Mouse (Mus musculus) hindbrain, embryonic 13.5 days (tissue): ENCODE measurements around the gene Oas1f. TPM values are rescaled to one million over a fixed set of nuclear protein-coding genes. Genes with fewer than 3 reads are reported as not detected.
"Not testable (repeated sequence)": the region's sequence is repeated elsewhere in the genome, so short reads cannot be mapped to it uniquely, and the experiment has no call there.

Source experiments
- ATAC-seq: fragments of 200-750 bp; cut with Nextera tagmentation; 2 replicates; pipeline ENCODE4 v1.8.0; 2017; ENCODE audit warnings: moderate TSS enrichment; ENCODE audit not compliant: low FRiP score
- H3K27ac ChIP-seq: fragments of 300-500 bp; sonication (generic); 2 replicates; pipeline ENCODE4 v1.5.1; 2015; ENCODE audit warnings: inconsistent platforms, mild to moderate bottlenecking, moderate library complexity
- H3K27me3 ChIP-seq: fragments of 300-500 bp; sonication (generic); 2 replicates; pipeline ENCODE4 v1.6.1; 2015; ENCODE audit warnings: mild to moderate bottlenecking, inconsistent platforms
- H3K36me3 ChIP-seq: fragments of 300-500 bp; sonication (generic); 2 replicates; pipeline ENCODE4 v1.6.1; 2015; ENCODE audit warnings: mild to moderate bottlenecking, inconsistent platforms
- H3K4me1 ChIP-seq: fragments of 300-500 bp; sonication (generic); replicated peaks from 2 replicates; pipeline ENCODE4 v1.6.1; 2015; ENCODE audit warnings: inconsistent platforms
- H3K4me2 ChIP-seq: fragments of 300-500 bp; sonication (generic); 2 replicates; pipeline ENCODE4 v1.6.1; 2015; ENCODE audit warnings: inconsistent platforms, mild to moderate bottlenecking, moderate library complexity
- H3K4me3 ChIP-seq: fragments of 300-500 bp; sonication (generic); 2 replicates; pipeline ENCODE4 v1.5.1; 2015; ENCODE audit warnings: mild to moderate bottlenecking, inconsistent platforms
- H3K9ac ChIP-seq: fragments of 300-500 bp; sonication (generic); 2 replicates; pipeline ENCODE4 v1.6.1; 2015; ENCODE audit warnings: mild to moderate bottlenecking, inconsistent platforms
- H3K9me3 ChIP-seq: fragments of 300-500 bp; sonication (generic); 2 replicates; pipeline ENCODE4 v1.6.1; 2016; ENCODE audit warnings: inconsistent platforms
- WGBS: fragments of 180-500 bp; shearing (Covaris S2); methylation state at CpG from one replicate; pipeline ENCODE4 v1.1.7; 2015; 5-methylcytosine and 5-hydroxymethylcytosine counted together
- polyA plus RNA-seq: library from polyadenylated mRNA; unstranded; fragments of >200 nt; fragmentation: Nextera tagmentation; extraction: Ambion mirVana; gene quantifications from 2 replicates; pipeline ENCODE4 v1.2.1, GENCODE M21; 2015

Oas1f gene
- not detected in 2 replicates for polyA plus RNA-seq

- H3K36me3 ChIP-seq, result no peaks in the 10 kb centered on the region
- ATAC-seq, result no peak
- H3K4me3 ChIP-seq, result no peak within 1 kb of the TSS
- no peak within 1 kb of the TSS for H3K9ac ChIP-seq
- no peak within 1 kb of the TSS for H3K4me2 ChIP-seq
- no peak within 1 kb of the TSS for H3K27ac ChIP-seq
- H3K27me3 ChIP-seq, result 0 out of 2 replicates have a peak, but pooled peaks cover 3% of the 10 kb centered on the region
- WGBS, result 84% methylated on average over 4 of the region's 4 CpGs
- H3K9me3 ChIP-seq, result no peaks in the 10 kb centered on the region
- H3K4me1 ChIP-seq, result no peaks in the 10 kb centered on the region
Observed at GRCm38 (mm10) chr5:120847067-120847466, at the start of gene Oas1f. Oas1f (plus strand) TSS chr5:120847367.

GRCm38 (mm10) chr5:120798147-120798546 is 49.0 kb upstream of the Oas1f start:
- H3K4me1 ChIP-seq, H3K4me2 ChIP-seq, H3K4me3 ChIP-seq, H3K27ac ChIP-seq, H3K27me3 ChIP-seq, ATAC-seq, H3K9me3 ChIP-seq, H3K36me3 ChIP-seq, H3K9ac ChIP-seq: not testable (repeated sequence)
- 83% methylated on average over 5 of the region's 5 CpGs for WGBS

- H3K27me3 ChIP-seq, H3K27ac ChIP-seq, ATAC-seq, H3K4me1 ChIP-seq, H3K36me3 ChIP-seq, H3K9me3 ChIP-seq, H3K9ac ChIP-seq, H3K4me2 ChIP-seq, H3K4me3 ChIP-seq: not testable (repeated sequence)
- WGBS, result 79% methylated on average over 2 of the region's 2 CpGs
Observed at GRCm38 (mm10) chr5:120798943-120799342, 48.2 kb upstream of the Oas1f start.

DNA sequence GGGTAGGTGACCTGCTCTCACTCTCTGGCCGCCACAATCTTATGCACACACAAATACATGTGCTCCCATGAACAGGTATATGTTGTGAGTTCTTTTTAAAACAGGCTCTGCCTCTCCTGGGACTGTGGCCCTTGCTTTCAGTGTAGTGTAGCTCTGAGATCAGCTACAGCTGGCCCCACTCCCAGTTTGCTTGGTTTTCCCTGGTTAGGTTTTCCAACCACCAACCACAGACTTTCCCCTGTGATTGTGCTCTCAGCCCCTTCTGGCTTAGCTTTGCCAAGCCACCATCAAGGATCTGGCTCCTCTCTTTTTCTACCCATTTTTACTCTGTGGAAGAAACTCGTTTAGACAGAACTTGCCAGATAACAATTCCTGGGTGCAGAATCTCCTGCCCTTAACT is 43.6 kb upstream of the Oas1f start:
- H3K4me1 ChIP-seq, result no peaks in the 10 kb centered on the region
- H3K27me3 ChIP-seq, result no peaks in the 10 kb centered on the region
- 75% methylated on average over 2 of the region's 2 CpGs for WGBS
- no peak overlapping the region for H3K9ac ChIP-seq
- no peak overlapping the region for H3K4me2 ChIP-seq
- ATAC-seq, result no peak
- H3K4me3 ChIP-seq, result no peak overlapping the region
- peaks cover 9% of the 10 kb centered on the region; the same call in 1 of the 2 replicates for H3K9me3 ChIP-seq
- H3K27ac ChIP-seq, result no peak overlapping the region
- no peaks in the 10 kb centered on the region for H3K36me3 ChIP-seq

GRCm38 (mm10) chr5:120806458-120806857 is 40.7 kb upstream of the Oas1f start:
- H3K36me3 ChIP-seq, result no peaks in the 10 kb centered on the region
- no peak for ATAC-seq
- H3K4me3 ChIP-seq, result no peak overlapping the region
- H3K9ac ChIP-seq, result no peak overlapping the region
- H3K4me2 ChIP-seq, result no peak overlapping the region
- peaks cover 9% of the 10 kb centered on the region; the same call in 1 of the 2 replicates for H3K9me3 ChIP-seq
- H3K4me1 ChIP-seq, result peaks cover under 1% of the 10 kb centered on the region; the same call in 1 of the 2 replicates
- H3K27ac ChIP-seq, result no peak overlapping the region
- no peaks in the 10 kb centered on the region for H3K27me3 ChIP-seq
- 100% methylated on average over 1 of the region's 1 CpGs for WGBS

DNA sequence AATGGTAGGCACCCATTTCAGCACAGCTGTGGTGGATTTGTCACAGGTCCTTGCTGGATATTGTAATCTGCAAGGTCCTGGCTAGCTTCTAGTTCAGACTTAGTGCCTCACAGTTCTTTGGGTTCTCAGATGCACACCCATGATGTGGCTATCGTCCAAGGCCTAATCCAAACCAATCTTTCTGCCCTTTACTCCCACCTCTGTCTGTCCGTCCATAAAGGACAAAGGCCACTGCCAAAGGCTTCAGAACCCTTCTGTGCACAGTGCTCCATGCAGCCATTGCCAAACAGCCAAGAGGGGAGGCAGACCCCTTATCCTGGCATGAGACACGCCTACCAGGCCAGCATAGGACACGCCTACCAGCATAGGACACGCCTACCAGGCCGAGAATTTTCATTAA is 38.0 kb upstream of the Oas1f start:
- no peak overlapping the region for H3K9ac ChIP-seq
- H3K27me3 ChIP-seq, result no peaks in the 10 kb centered on the region
- H3K4me2 ChIP-seq, result no peak overlapping the region
- H3K4me1 ChIP-seq, result peaks cover 13% of the 10 kb centered on the region
- no peak overlapping the region for H3K4me3 ChIP-seq
- peaks cover 6% of the 10 kb centered on the region; the same call in 1 of the 2 replicates for H3K9me3 ChIP-seq
- H3K27ac ChIP-seq, result no peak overlapping the region
- H3K36me3 ChIP-seq, result no peaks in the 10 kb centered on the region
- ATAC-seq, result no peak
- WGBS, result 46% methylated on average over 6 of the region's 6 CpGs

DNA sequence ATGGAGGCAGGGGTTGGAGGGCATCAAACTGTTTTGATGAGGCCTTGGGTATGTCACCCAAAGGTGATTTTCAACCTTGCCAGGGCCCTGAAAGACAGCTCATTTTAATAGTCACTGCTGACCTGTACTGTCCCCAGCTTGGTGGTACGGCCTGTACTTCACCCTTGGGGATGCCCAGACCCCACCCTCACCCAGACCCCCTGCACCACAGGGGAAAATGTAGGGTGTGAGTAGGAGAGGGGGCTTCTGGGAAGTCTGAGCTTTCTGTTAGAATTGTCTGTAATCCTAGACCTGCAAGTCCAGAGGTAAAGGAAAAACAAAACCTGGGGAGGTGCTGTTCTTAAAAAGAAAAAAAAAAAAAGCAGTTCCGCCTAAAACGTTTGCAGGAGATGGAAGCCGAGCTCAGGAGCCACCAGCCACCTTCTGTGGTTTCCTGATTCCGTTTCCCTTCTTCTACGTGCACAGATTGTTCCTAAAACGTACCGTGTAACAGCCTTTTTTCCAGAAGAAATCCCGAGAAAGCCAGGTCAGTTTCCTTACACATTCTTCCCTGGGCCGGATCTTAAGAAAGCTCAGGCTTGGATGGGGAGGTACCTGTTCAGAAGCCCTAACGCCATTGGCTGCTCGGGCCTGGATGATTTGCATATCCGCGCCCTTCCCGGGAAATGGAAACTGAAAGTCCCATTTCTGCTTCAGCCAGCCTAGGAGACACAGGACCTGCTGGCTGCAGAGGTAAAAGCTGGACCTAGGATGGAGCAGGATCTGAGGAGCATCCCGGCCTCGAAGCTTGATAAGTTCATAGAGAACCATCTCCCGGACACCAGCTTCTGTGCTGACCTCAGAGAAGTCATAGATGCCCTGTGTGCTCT is 35.0 kb upstream of the Oas1f start, which contains the start of gene Oas1c:
TSS of gene Oas1c (minus strand) at position 564 of the 869 bp plus-strand sequence.
- peaks cover 13% of the 10 kb centered on the region for H3K4me1 ChIP-seq
- H3K4me2 ChIP-seq, result peak within 1 kb of the TSS; percentile 56
- H3K9ac ChIP-seq, result peak within 1 kb of the TSS; percentile 65
- 7% methylated on average over 18 of the region's 18 CpGs for WGBS
- H3K36me3 ChIP-seq, result no peaks in the 10 kb centered on the region
- peak within 1 kb of the TSS; percentile 80 for H3K27ac ChIP-seq
- H3K27me3 ChIP-seq, result no peaks in the 10 kb centered on the region
- H3K4me3 ChIP-seq, result peak within 1 kb of the TSS; percentile 26
- peak; percentile 81 for ATAC-seq
- no peaks in the 10 kb centered on the region for H3K9me3 ChIP-seq

GRCm38 (mm10) chr5:120813023-120813422 is 34.1 kb upstream of the Oas1f start:
- H3K4me1 ChIP-seq, result peaks cover 13% of the 10 kb centered on the region
- no peaks in the 10 kb centered on the region for H3K9me3 ChIP-seq
- ATAC-seq, result no peak
- no peaks in the 10 kb centered on the region for H3K36me3 ChIP-seq
- 0 out of 2 replicates have a peak overlapping the region, but pooled peaks have one; percentile 65 for H3K9ac ChIP-seq
- H3K27me3 ChIP-seq, result no peaks in the 10 kb centered on the region
- WGBS, result 86% methylated on average over 6 of the region's 6 CpGs
- H3K4me2 ChIP-seq, result peak overlapping the region; percentile 56
- no peak overlapping the region for H3K27ac ChIP-seq
- no peak overlapping the region for H3K4me3 ChIP-seq

DNA sequence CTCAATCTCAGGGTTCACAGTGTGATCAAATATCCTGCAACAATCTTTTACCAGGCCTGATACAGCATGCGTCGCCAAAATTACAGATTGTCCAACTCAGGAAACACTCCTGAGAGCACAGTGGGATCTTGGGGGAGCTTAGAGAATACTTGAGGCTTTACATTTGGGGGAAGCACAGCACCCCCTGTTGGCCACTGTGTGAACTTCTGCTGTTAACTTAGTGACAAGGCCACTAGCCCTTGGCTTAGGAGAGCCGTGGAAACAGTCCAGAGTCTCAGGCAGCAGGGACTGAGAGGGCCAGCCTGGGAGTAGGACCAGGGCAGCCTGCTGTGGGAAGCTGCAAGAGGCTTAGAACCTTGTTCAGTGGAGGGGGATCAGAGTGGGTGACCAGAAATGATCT is 31.2 kb upstream of the Oas1f start:
- H3K4me3 ChIP-seq, result no peak overlapping the region
- no peaks in the 10 kb centered on the region for H3K36me3 ChIP-seq
- H3K4me2 ChIP-seq, result no peak overlapping the region
- H3K27me3 ChIP-seq, result no peaks in the 10 kb centered on the region
- 75% methylated on average over 3 of the region's 3 CpGs for WGBS
- peaks cover 13% of the 10 kb centered on the region for H3K4me1 ChIP-seq
- no peak overlapping the region for H3K9ac ChIP-seq
- ATAC-seq, result no peak
- peaks cover 11% of the 10 kb centered on the region for H3K9me3 ChIP-seq
- H3K27ac ChIP-seq, result no peak overlapping the region

DNA sequence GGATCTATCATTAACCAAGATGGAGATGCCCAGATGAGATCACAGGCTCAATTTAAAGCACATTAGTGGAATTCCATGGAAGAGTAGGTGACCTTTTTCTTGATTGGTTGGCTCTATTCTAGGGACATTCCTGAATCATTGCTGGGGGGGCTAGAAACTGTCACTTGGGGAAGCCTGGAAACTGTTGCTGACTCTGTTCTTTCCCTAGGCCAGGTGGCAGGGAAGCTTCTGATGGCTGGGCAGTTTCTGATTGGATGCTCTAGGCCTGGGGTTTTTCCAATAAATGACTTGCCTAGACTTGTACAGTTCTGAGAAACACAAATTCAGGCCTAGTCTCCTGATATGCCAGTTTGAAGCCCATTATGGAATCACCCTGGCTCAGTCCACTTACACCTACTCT is 28.2 kb upstream of the Oas1f start:
- no peaks in the 10 kb centered on the region for H3K27me3 ChIP-seq
- H3K4me2 ChIP-seq, result no peak overlapping the region
- peaks cover 11% of the 10 kb centered on the region for H3K9me3 ChIP-seq
- no peak overlapping the region for H3K9ac ChIP-seq
- no peak overlapping the region for H3K4me3 ChIP-seq
- H3K36me3 ChIP-seq, result no peaks in the 10 kb centered on the region
- no peaks in the 10 kb centered on the region for H3K4me1 ChIP-seq
- ATAC-seq, result no peak
- H3K27ac ChIP-seq, result no peak overlapping the region

DNA sequence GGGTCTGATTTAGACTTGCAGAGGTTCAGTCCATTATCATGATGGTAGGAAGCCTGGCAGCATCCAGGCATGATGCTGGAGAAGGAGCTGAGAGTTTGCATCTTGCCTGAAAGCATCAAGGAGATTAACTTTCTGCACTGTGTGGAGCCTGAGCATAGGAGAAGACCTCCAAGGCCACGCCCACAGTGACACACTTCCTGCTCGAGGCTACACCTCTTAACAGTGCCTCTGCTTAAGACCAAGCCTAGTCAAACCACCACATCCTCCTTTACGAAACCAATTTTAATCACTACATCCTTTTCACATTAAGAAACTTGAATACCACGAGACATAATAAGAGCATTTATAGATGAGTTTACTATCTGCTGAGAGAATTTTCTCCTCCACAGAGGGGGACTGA is 16.1 kb upstream of the Oas1f start:
- Histone ChIP-seq H3K9ac (no peak overlapping the region), H3K36me3 (no peaks in the 10 kb centered on the region), H3K9me3 (no peaks in the 10 kb centered on the region), H3K27ac (no peak overlapping the region), H3K27me3 (peaks cover 16% of the 10 kb centered on the region), H3K4me1 (peaks cover 6% of the 10 kb centered on the region; the same call in 1 of the 2 replicates), H3K4me2 (no peak overlapping the region), H3K4me3 (no peak overlapping the region)
- WGBS, result 91% methylated on average over 4 of the region's 4 CpGs
- no peak for ATAC-seq

- Histone ChIP-seq H3K27ac (no peak overlapping the region), H3K4me3 (no peak overlapping the region), H3K9me3 (no peaks in the 10 kb centered on the region), H3K4me1 (peaks cover 6% of the 10 kb centered on the region; the same call in 1 of the 2 replicates), H3K9ac (peak overlapping the region; percentile 53; the same call in 1 of the 2 replicates), H3K27me3 (peaks cover 27% of the 10 kb centered on the region), H3K36me3 (no peaks in the 10 kb centered on the region), H3K4me2 (peak overlapping the region; percentile 33; the same call in 1 of the 2 replicates)
- 17% methylated on average over 17 of the region's 17 CpGs for WGBS
- no peak for ATAC-seq
Observed at GRCm38 (mm10) chr5:120833335-120834280, 13.6 kb upstream of the Oas1f start.
